Mouse (Mus musculus): ENCODE results near the gene Rorb.

- no peak for TF ChIP-seq CTCF (IDR thresholded peaks at IDR 0.05; ENCODE audit: low read depth)
- TF ChIP-seq EP300 (IDR thresholded peaks at IDR 0.05; ENCODE audit: low read depth), result no peak
These were observed 37.9 kb upstream of the Rorb start for GRCm38 (mm10) chr19:19148847-19149246.
